Comparison of ENCODE assay signal across 22 mouse cellular contexts in genomic region chr13:65286771-65287170, GRCm38 (mm10). TPM values are rescaled to one million over a fixed set of nuclear protein-coding genes. Genes with fewer than 3 reads are reported as not detected.
DNase-seq lines count a peak whose midpoint lies in the region; ATAC-seq and TF ChIP-seq lines count a peak whose summit lies in the region.
"Had no signal": no experiment of that assay in that cellular context is flagged by ENCODE, and none has a peak within 500 bp of the region (broad histone marks: within the 10 kb centered on the region; RNA-seq: fewer than 3 reads in every experiment).

No protein-coding gene starts in this region.

- no peak overlapping the region for H3K4me3 ChIP-seq in liver, postnatal 0 days (ENCODE audit: low read depth, low read length)
- no peak overlapping the region for H3K4me3 ChIP-seq in liver, embryonic 12.5 days
- H3K4me3 ChIP-seq in ES-Bruce4 (ENCODE audit: low read depth, low read length), result no peak overlapping the region
- H3K4me3 ChIP-seq: forebrain, embryonic 15.5 days; hindbrain, embryonic 12.5 days; kidney, embryonic 15.5 days; midbrain, embryonic 12.5 days; neural tube, embryonic 13.5 days had no signal

- no peak for DNase-seq in liver, postnatal 0 days
- DNase-seq in R1 (ENCODE audit: low read depth, low spot score), result peak; percentile 61
- DNase-seq in naive thymus-derived CD4-positive, alpha-beta T cell, adult 2 months (ENCODE audit: low read depth), result peak; percentile 28
- no peak for DNase-seq in ovary, postnatal 36 days (ENCODE audit: low spot score)
- DNase-seq in gastrocnemius, postnatal 25 days, result no peak
- DNase-seq: adrenal gland, adult 8-10 months; cerebellum, postnatal 14 days; embryo, embryonic 11 days; gastrocnemius, postnatal 36 days; heart, postnatal 14 days; lung, adult 18-20 months; lung, postnatal 4 days had no signal

- H3K27me3 ChIP-seq in liver, postnatal 0 days (ENCODE audit: insufficient read depth, low read length), result no peaks in the 10 kb centered on the region
- H3K27me3 ChIP-seq in liver, embryonic 12.5 days (replicated peaks), result no peaks in the 10 kb centered on the region
- no peaks in the 10 kb centered on the region for H3K27me3 ChIP-seq in ES-Bruce4 (ENCODE audit: control insufficient read depth, insufficient read depth, low read length, poor library complexity, severe bottlenecking)
- H3K27me3 ChIP-seq: forebrain, embryonic 15.5 days; hindbrain, embryonic 12.5 days; kidney, embryonic 15.5 days; midbrain, embryonic 12.5 days; neural tube, embryonic 13.5 days had no signal

- H3K4me2 ChIP-seq in liver, postnatal 0 days (ENCODE audit: low read depth, low read length), result no peak overlapping the region
- H3K4me2 ChIP-seq in liver, embryonic 12.5 days, result no peak overlapping the region
- H3K4me2 ChIP-seq: forebrain, embryonic 15.5 days; heart, embryonic 11.5 days; hindbrain, embryonic 12.5 days; kidney, embryonic 15.5 days; midbrain, embryonic 12.5 days; neural tube, embryonic 13.5 days had no signal

- TF ChIP-seq EP300 in liver, postnatal 0 days (IDR thresholded peaks at IDR 0.05; ENCODE audit: low read depth), result no peak
- no peak for TF ChIP-seq EP300 in ES-Bruce4 (IDR thresholded peaks at IDR 0.05; ENCODE audit: insufficient read depth, low read depth, low read length)

- no peak for ATAC-seq in liver, postnatal 0 days
- ATAC-seq in liver, embryonic 12.5 days, result no peak
- ATAC-seq: forebrain, embryonic 15.5 days had no signal

- peak; percentile 42; the same call in 1 of the 2 replicates for TF ChIP-seq CTCF in liver, postnatal 0 days (IDR thresholded peaks at IDR 0.05; ENCODE audit: low read depth)
- peak; percentile 54 for TF ChIP-seq CTCF in ES-Bruce4 (IDR thresholded peaks at IDR 0.05; ENCODE audit: low read depth, low read length)

- no peak for TF ChIP-seq POLR2A in ES-Bruce4 (IDR thresholded peaks at IDR 0.05; ENCODE audit: insufficient read depth, low read length)

- no peak overlapping the region for H3K27ac ChIP-seq in liver, postnatal 0 days (ENCODE audit: low read depth)
- H3K27ac ChIP-seq in liver, embryonic 12.5 days, result no peak overlapping the region
- H3K27ac ChIP-seq in ES-Bruce4 (ENCODE audit: insufficient read depth, low read length), result no peak overlapping the region
- H3K27ac ChIP-seq: forebrain, embryonic 15.5 days; hindbrain, embryonic 12.5 days; kidney, embryonic 15.5 days; midbrain, embryonic 12.5 days; neural tube, embryonic 13.5 days had no signal

- H3K9me3 ChIP-seq in liver, postnatal 0 days (ENCODE audit: low read length), result peaks cover 29% of the 10 kb centered on the region
- H3K9me3 ChIP-seq in liver, embryonic 12.5 days (replicated peaks), result peaks cover 24% of the 10 kb centered on the region; the same call in 1 of the 2 replicates
- H3K9me3 ChIP-seq in ES-Bruce4 (replicated peaks; ENCODE audit: control insufficient read depth, insufficient read depth, low read length, poor library complexity, severe bottlenecking), result no peaks in the 10 kb centered on the region

- no peaks in the 10 kb centered on the region for H3K4me1 ChIP-seq in liver, postnatal 0 days (ENCODE audit: insufficient read depth)
- H3K4me1 ChIP-seq in liver, embryonic 12.5 days, result no peaks in the 10 kb centered on the region
- no peaks in the 10 kb centered on the region for H3K4me1 ChIP-seq in ES-Bruce4 (ENCODE audit: control insufficient read depth, insufficient read depth, low read length)
- H3K4me1 ChIP-seq: forebrain, embryonic 15.5 days; hindbrain, embryonic 12.5 days; kidney, embryonic 15.5 days; midbrain, embryonic 12.5 days; neural tube, embryonic 13.5 days had no signal

- H3K36me3 ChIP-seq in liver, postnatal 0 days (replicated peaks; ENCODE audit: insufficient read depth, low read length), result peaks cover 26% of the 10 kb centered on the region
- peaks cover 76% of the 10 kb centered on the region for H3K36me3 ChIP-seq in liver, embryonic 12.5 days
- peaks cover 19% of the 10 kb centered on the region for H3K36me3 ChIP-seq in ES-Bruce4 (ENCODE audit: control insufficient read depth, insufficient read depth, low read length, poor library complexity, severe bottlenecking)

- 87% methylated on average over 2 of the region's 2 CpGs for WGBS in liver, postnatal 0 days (ENCODE audit: insufficient replicate concordance)
- WGBS in liver, embryonic 12.5 days (ENCODE audit: insufficient replicate concordance), result 82% methylated on average over 2 of the region's 2 CpGs

- H3K9ac ChIP-seq in liver, postnatal 0 days (replicated peaks), result no peak overlapping the region
- no peak overlapping the region for H3K9ac ChIP-seq in liver, embryonic 12.5 days
- H3K9ac ChIP-seq in ES-Bruce4 (ENCODE audit: low read depth, poor library complexity, severe bottlenecking), result no peak overlapping the region
- H3K9ac ChIP-seq: forebrain, embryonic 15.5 days; hindbrain, embryonic 12.5 days; kidney, embryonic 15.5 days; midbrain, embryonic 12.5 days; neural tube, embryonic 13.5 days had no signal

RNA-seq across cellular contexts. Expression of gene Zfp369, which starts 8.2 kb away (rescaled TPM):
- 2.5 and 2.7 TPM in 2 replicates for polyA plus RNA-seq in liver, postnatal 0 days (2015; fragmentation: Nextera tagmentation; extraction: Ambion mirVana)
- polyA plus RNA-seq in liver, embryonic 12.5 days (2016; fragmentation: Nextera tagmentation; extraction: Ambion mirVana), result 6.0 and 6.4 TPM in 2 replicates
- polyA plus RNA-seq in ES-Bruce4 (2011; ENCODE audit: insufficient read depth, insufficient read length, low read depth, missing spikeins), result 27.9 and 29.0 TPM in 2 replicates
- total RNA-seq in gastrocnemius, postnatal 25 days (2021), result 10 to 100 TPM in 1 of 2 experiments, 1 to 10 TPM in 1; 8.4 to 10.6 TPM

RNA-seq across cellular contexts. Expression of gene Gm10775, which starts 27.4 kb away (rescaled TPM):
- polyA plus RNA-seq in liver, postnatal 0 days (2015; fragmentation: Nextera tagmentation; extraction: Ambion mirVana), result not detected in 2 replicates
- not detected in 2 replicates for polyA plus RNA-seq in liver, embryonic 12.5 days (2016; fragmentation: Nextera tagmentation; extraction: Ambion mirVana)
- polyA plus RNA-seq in ES-Bruce4 (2011; ENCODE audit: insufficient read depth, insufficient read length, low read depth, missing spikeins), result 0.51 TPM in 1 of 2 replicates, not detected in the other
- total RNA-seq in gastrocnemius, postnatal 25 days (2021), result not detected
- total RNA-seq: gastrocnemius, postnatal 36 days; heart, postnatal 14 days had no signal
- polyA plus RNA-seq: embryonic facial prominence, embryonic 14.5 days; forebrain, embryonic 15.5 days; heart, embryonic 11.5 days; hindbrain, embryonic 12.5 days; kidney, embryonic 15.5 days; limb, embryonic 14.5 days; midbrain, embryonic 12.5 days had no signal

Comparison
In these comparisons a context has a peak if more than half of its experiments do, and no peak if none do; other contexts are left out.
1. DNase-seq: peak in R1 (single experiment) and naive thymus-derived CD4-positive, alpha-beta T cell, adult 2 months (single experiment); none in liver, postnatal 0 days (single experiment), ovary, postnatal 36 days (single experiment) and gastrocnemius, postnatal 25 days (single experiment).